Mouse (Mus musculus): ENCODE measurements at regions not wholly inside any gene's neighbourhood (a gene's known extent, or its start where the extent isn't known, plus 50 kb on each side); places are given as distances from the start of the nearest gene placed in this dataset.

DNA sequence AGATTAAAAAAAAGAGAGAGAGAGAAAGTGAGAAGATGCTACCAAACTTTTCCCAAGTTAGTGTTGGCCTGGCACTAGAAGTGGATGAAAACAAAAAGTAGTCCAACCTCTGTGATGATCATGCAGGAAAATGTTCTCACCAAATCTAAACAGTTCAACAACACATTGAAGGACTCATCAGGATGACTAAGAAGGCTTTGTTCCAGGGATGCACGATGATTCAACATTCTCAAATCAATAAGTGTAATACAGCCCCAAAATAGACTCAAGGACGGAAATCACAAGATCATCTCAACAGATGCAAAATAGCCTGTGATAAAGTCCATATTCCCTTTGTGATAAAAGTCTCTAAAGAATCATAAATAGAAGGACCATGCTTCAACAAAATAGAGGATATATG, 106.3 kb downstream of the Cysltr2 start:
- no peak for DNase-seq

- no peak for DNase-seq
These were observed 109.9 kb downstream of the Cysltr2 start for GRCm38 (mm10) chr14:72939067-72939393.

DNA sequence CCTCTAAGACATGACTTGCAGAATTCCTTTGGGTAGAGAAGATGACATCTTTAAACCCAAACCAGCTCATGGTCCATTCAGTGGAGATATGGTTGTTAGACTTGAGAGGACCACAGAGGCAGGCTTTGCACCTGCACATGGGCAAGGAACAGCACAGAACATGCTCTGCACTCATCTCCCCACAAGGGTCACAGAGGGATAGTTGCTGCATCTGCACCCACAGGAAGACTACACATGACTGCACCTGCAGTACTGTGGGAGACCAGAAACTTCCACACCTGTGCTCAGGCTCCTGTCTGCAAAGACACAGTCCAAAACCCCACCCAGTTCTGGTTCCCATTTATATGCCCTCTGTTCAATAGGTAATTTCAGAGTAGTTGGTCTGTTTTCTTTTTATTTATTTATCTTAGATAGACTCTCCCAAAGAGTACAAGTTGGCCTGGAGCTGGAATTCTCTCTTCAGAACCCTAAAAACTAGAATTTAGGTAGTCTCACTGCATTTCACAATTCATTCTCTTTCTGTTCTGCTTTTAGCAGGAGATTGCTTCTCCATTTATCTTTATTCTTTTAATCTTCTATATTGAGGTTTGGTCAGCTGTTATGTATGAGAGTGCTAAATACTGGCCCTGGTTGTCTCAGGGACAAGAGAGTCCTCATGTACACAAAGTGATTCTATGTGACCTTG, 110.4 kb downstream of the Cysltr2 start:
- DNase-seq, result no peak

DNA sequence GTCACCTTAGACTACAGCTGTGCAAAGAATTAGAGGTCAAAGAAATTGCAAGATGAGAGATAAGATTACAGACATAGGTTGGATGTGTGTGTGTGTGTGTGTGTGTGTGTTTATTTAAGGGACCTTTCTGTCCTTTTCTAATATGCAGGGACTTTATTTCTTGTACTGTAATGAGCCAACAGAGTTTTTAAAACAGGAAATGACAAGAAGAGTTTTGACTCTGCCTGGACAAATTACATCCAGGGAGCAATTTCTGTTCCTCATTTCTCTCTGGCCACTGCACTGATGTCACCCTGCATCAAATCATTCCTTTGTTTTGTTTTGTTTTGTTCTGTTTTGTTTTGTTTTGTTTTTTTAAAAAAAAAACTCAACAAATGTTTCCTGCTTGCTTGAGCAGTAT, 115.3 kb downstream of the Cysltr2 start:
- no peak for DNase-seq

- no peak for DNase-seq
These were observed 116.6 kb downstream of the Cysltr2 start for GRCm38 (mm10) chr14:72932296-72932695.

DNA sequence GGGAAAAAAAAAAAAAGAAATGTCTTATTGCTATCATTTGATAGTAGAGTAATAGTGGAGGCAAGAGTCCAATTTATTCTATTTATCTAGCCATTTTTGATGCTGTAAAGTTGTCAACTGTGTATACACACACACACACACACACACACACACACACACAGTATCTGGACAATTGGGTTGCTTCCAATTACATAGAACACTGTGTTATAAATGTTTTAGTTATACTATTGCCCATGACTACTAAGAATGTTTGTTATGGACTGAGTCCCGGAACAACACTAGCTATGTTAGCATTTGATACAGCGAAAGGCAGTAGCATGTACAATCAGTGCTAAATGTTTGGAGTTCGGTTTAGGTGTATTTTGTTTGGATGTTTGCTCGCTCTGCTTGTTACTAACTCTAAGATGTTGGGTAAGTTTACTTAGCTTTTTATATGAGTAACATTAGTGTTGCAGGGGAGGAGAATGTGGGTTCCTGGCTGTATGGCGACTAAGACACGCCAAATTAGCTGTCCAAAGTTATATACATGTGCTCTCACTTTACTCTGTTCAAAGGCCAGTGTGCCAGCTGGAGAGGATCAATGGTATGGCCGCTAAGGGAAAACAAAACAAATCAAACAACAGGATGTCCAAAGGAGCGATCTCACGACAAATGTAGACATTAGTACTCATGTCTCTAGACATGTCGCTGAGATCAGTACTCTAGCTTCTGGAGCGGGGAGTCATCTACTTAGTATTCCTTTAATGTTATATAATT, 147.6 kb downstream of the Cysltr2 start:
- DNase-seq, result no peak

DNA sequence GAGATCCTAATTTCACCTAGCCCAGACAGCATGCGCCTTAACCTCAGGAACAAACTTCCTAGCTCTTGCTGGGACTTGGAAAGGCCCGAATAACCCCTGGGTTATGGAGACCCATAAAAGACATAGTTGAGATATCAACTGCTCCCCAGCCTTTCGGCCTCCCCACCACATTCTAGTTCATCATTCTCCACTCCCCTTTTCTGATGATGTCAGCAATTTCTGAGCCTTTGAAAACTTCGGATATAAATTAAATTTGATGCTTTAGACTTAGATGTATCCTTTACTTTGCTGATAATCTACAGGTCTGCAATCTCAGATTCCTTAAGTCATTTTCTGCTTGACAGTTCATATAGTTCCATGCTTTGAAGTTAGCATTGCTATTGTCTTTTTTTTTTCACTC, 149.3 kb downstream of the Cysltr2 start:
- DNase-seq, result no peak

DNA sequence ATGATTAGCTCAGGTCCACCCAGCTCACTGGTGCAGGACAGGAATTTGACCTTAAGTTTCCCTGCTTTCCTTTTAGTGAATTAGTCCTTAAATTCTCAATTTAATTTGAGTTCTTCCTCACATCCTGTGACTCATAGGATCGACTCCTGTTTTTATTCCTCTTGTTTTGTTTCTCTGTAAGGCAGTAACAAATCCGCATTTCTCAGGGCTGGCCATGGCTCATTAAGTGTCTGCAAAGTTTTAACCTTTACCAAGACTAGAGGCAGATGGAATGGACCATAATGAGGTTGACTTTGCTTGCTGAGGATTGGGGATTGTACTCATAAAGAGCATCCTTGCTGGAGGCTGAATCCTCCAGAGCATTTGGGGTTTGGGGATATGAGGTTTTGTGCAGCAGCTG, 156.6 kb downstream of the Cysltr2 start:
- no peak for DNase-seq

GRCm38 (mm10) chr14:72889663-72890062, 159.3 kb downstream of the Cysltr2 start:
- DNase-seq, result no peak

GRCm38 (mm10) chr14:72887470-72888071, 161.3 kb downstream of the Cysltr2 start:
- no peak for DNase-seq

- DNase-seq, result no peak
These were observed 162.0 kb downstream of the Cysltr2 start for GRCm38 (mm10) chr14:72886935-72887369.

DNA sequence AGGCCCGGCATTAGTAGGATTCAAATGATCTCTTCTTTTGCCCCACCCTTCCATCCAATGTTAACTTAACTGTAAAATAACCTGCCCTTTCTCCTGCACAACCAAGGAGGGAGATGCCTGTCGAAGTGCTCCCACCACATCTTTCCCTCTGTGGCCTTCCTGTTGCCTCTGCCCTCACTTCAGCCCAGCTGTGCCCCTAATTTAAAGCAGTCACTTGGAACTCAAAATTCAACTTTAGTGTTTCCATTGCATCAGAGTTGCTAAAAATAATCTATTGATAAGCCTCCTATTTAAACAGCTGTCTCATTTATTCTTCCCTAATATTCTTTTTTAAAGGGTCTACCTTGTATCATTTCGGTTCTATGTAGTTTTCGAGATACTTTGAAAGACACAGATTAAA, 163.1 kb downstream of the Cysltr2 start:
- no peak for DNase-seq

DNA sequence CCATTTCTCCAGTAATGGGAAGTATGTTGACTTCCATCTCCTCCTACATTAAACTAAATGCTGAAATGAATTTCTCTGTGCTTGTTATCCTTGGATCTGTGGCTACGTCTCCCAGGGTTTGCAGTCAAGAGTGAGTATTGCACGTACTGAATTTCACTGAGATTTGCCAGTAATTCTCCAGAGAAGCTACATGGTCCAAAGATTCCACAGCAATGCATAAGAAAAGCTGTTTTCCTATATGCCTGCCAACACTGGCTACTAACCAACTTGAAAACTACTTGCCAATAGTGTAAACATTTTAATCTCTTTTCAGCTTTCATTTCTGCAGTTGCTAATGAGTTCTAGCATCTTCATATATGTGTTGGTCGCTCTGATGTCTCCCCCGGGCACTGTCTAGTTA, 164.4 kb downstream of the Cysltr2 start:
- DNase-seq, result no peak

DNA sequence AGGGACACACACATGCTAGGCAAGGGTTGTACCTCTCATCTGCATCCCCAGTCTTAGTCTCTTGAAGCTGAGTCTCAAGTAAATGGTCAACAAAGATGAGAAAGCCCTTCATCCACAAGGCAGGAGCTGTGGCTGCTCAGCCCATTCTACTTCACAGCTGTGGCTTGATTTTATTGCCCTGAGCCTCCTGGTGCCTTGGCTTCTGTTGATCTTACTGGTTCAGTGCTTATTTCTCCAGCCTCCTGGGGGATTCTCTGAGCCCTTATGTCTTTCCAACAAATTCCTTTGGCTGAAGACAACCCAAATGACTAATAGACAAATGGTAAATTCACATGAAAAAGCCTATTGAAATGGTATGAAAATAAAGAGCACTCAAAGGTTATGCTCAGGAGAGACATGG, 167.3 kb upstream of the Fndc3a start:
- no peak for DNase-seq

DNA sequence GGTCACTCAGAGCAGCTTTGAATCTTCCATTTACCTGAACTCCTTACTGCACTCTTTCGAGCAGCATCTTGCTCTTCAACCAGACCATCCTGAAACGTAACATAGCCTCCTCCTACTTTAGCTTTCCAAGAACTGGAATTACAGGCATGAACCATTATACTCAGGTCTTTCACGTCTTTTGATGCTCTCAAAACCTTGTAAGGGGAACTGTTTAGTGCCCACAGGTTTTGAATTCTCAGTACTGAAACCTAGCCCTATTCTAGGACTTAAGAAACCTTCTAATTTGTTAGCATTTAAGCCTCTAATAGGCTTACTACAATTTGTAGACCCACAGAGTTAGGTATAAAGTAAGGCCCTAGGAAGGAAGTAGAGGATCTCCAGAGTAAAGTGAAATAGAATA, 163.7 kb upstream of the Fndc3a start:
- DNase-seq, result no peak

DNA sequence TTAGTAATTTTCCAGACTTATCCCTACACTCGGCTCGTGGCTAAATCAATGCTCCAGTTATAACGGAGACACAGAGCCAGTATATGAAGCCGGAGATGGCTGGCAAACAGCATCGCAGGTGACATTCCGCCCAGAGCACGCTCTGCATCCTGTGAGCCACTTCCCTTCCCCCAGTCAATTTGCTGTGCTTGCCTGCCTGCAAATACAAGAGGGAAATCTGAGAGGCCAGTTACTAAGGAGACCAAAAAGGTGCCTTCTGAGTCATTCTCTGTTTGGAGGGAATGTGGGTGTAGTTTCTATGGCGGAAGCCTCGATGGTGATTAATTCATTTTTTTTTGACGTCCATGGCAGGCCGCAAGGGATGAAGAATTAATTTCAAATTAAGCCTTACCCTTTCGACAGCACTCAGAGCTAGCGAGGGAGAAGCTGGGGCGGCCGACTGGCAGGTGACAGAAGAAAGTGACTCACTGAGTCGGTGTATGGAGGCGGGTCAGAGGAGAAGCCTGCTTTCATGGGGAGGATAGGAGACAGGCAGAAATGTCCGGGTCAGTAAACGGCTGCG, 159.5 kb upstream of the Fndc3a start:
- DNase-seq, result peak; percentile 44

GRCm38 (mm10) chr14:72866896-72867295, 157.1 kb upstream of the Fndc3a start:
- no peak for DNase-seq

- DNase-seq, result no peak
These were observed 155.7 kb upstream of the Fndc3a start for GRCm38 (mm10) chr14:72865531-72865930.

DNA sequence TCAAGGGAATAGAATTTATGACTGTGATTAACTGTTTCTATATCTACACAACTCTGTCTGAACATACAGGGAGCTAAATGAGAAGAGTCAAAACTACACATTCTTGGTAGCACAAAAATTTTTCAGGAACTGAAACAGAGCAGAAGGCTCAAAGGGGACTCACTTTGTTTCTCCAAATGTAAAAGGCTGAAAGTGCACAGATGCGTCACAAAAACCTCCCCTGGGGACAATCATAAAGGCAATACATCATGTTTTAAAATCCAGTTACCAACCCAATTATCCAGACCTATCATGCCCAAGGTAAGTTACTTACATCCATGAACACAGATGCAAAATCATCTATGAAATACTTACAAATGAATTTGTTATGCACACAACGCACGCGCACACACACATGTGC, 155.0 kb upstream of the Fndc3a start:
- no peak for DNase-seq

DNA sequence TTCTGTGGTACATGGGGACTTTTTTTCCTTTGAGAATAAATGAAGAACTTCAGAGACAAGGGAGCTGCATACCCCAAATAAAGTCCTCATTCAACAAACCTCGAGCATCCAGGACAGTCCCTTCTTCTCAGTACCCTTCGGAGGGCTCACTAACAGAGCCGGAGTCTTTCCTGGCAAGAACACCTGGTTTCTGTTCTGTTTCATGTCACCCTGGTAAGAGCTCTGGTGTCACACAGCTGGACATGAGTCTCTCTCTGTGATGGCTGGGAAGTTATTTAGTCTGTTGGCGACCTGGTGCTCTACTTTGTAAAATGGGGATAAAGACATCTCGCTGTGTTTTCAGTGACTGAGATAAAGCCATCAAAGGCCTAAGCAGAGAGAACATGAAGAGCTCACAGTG, 154.3 kb upstream of the Fndc3a start:
- no peak for DNase-seq

DNA sequence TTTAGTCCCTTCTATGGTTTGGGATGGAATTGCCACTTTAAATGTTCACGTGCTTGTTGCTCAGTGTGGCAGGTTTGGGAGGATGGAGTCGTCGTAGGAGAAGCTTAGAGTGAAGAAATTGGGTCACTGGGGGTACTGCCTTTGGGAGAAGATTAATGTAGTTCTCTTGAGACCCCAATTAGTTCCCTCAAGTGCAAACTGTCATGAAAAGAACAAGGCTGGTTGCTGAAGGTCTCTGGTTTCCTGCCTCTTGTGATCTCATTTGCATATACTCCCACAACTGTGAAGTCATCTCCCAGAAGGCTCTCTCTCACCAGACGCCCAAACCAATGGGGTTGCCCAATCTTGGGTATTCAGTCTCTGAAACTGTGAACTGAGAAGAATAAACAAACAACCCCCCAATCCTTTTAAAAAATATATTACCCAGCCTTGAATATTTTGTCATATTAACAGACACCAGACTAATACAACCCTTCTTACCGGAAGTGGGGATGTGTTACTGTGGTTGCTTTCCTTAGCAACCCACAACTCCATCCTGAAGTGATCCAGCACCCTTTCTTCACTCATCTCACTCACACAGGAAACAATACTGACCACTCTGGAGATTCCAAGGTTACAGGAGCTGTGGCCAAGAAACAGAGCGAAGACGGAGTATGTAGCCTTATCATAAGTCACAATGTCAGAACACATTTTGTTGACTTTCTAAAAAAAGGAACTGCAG, 153.2 kb upstream of the Fndc3a start:
- no peak for DNase-seq

DNA sequence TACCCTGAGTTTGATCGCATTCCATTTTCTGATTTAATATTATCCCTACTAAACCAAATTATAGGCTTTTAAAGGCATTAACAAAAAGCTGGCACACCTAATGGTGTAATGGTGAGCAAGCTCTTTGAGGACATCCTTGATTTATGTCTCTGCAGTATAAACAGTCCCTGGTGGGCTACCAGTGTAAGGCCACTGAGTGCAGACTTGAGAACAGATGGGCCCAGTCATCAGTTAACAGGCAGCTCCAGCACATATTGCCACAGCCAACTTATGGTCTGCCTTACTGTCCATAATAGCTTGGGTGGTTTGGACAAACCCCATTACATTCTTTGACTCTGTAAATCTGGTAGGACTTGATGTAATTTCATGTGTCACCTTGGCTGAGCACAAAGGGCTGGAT, 144.4 kb upstream of the Fndc3a start:
- no peak for DNase-seq

DNA sequence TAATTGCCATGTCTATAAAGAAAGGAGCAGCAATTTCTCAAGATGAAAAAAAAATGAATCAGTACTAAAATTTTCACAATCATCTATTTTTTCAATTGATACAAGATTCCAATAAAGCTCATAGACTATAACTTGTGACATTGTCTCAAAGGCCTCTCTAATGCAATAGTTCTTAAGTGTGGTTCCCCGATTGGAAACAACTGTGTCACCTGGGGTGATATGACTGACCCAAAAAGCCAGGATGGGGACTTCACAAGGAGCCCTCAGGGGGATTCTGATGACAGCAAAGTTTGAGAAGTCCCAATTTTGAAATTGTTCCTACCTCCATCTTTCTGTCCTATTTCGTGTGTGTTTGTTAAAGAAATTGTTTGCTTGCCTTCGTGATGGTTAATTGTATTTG, 143.3 kb upstream of the Fndc3a start:
- DNase-seq, result no peak

Data from right cerebral cortex, postnatal 25 days (tissue).